Mouse (Mus musculus) lung, postnatal 0 days (tissue): Measurements from ENCODE around the gene Sema4g. TPM values are rescaled to one million over a fixed set of nuclear protein-coding genes. Genes with fewer than 3 reads are reported as not detected.

ENCODE experiments used
- ATAC-seq: fragments of 200-750 bp; cut with Nextera tagmentation; 2 replicates; pipeline ENCODE4 v1.8.0; 2017; ENCODE audit warnings: moderate library complexity
- DNase-seq: peaks from one replicate; pipeline ENCODE4 v3.0.0-alpha.2; 2016; ENCODE audit warnings: low spot score
- H3K27ac ChIP-seq: fragments of 300-500 bp; sonication (generic); 2 replicates; pipeline ENCODE4 v1.5.1; 2014; ENCODE audit warnings: antibody characterized with exemption, mild to moderate bottlenecking, low read length, mixed read lengths
- H3K27me3 ChIP-seq: fragments of 300-500 bp; sonication (generic); replicated peaks from 2 replicates; pipeline ENCODE4 v1.6.1; 2014; ENCODE audit warnings: low read length, mixed read lengths; ENCODE audit not compliant: insufficient read depth
- H3K36me3 ChIP-seq: fragments of 300-500 bp; sonication (generic); 2 replicates; pipeline ENCODE4 v1.6.1; 2014; ENCODE audit warnings: low read length, mixed read lengths; ENCODE audit not compliant: insufficient read depth
- H3K4me1 ChIP-seq: fragments of 300-500 bp; sonication (generic); 2 replicates; pipeline ENCODE4 v1.6.1; 2014; ENCODE audit warnings: antibody characterized with exemption, low read depth, low read length, mixed read lengths; ENCODE audit not compliant: insufficient read depth
- H3K4me2 ChIP-seq: fragments of 300-500 bp; sonication (generic); replicated peaks from 2 replicates; pipeline ENCODE4 v1.6.1; 2014; ENCODE audit warnings: low read depth, mild to moderate bottlenecking, low read length, moderate library complexity, mixed read lengths
- H3K4me3 ChIP-seq: fragments of 300-500 bp; sonication (generic); 2 replicates; pipeline ENCODE4 v1.5.1; 2014; ENCODE audit warnings: low read depth, low read length
- H3K9ac ChIP-seq: fragments of 300-500 bp; sonication (generic); replicated peaks from 2 replicates; pipeline ENCODE4 v1.6.1; 2014; ENCODE audit warnings: low read depth, mild to moderate bottlenecking
- H3K9me3 ChIP-seq: fragments of 300-500 bp; sonication (generic); 2 replicates; pipeline ENCODE4 v1.6.1; 2016; ENCODE audit warnings: low read length, mixed read lengths
- CTCF ChIP-seq: IDR thresholded peaks from 2 replicates; pipeline ENCODE4 v1.5.1; 2016; ENCODE audit warnings: antibody characterized with exemption, mild to moderate bottlenecking
- EP300 ChIP-seq: IDR thresholded peaks from 2 replicates; pipeline ENCODE4 v1.6.1; 2016; ENCODE audit warnings: antibody characterized with exemption, mild to moderate bottlenecking, control low read depth
- WGBS: fragments of 180-500 bp; shearing (Covaris S2); extraction: QIAGEN DNeasy Blood & Tissue Kit; methylation state at CpG from one replicate; pipeline ENCODE4 v1.1.7; 2014; 5-methylcytosine and 5-hydroxymethylcytosine counted together
- polyA plus RNA-seq: library from polyadenylated mRNA; unstranded; fragments of >200 nt; fragmentation: Nextera tagmentation; extraction: Ambion mirVana; gene quantifications from 2 replicates; pipeline ENCODE4 v1.2.1, GENCODE M21; 2015

Sema4g gene
- polyA plus RNA-seq, 1 experiment from 2014 or later: 0.47 TPM

DNA sequence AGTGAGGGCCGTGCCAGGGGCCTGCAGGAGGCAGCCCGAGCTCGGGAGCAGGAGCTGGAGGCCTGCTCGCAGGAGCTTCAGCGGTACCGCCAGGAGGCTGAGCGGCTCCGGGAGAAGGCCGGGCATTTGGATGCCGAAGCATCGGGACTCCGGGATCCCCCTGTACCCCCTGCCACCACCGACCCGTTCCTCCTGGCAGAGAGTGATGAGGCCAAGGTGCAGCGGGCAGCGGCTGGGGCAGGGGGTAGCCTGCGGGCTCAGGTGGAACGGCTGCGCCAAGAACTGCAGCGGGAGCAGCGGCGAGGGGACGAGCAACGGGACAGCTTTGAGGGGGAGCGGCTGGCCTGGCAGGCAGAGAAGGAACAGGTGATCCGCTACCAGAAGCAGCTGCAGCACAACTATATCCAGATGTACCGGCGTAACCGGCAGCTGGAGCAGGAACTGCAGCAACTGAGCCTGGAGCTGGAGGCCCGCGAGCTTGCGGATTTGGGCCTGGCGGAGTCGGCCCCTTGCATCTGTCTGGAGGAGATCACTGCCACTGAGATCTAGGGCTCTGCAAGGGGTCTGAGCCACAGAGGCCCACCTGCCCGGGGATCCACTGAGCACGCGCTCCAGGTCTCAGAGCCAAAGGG, 37.2 kb downstream of the Sema4g start:
- H3K4me3 ChIP-seq: no peak overlapping the region
- H3K27ac ChIP-seq: no peak overlapping the region
- ATAC-seq (no peak), DNase-seq (no peak)
- no peak for TF ChIP-seq CTCF
- no peak for TF ChIP-seq EP300
- no peak overlapping the region for H3K9ac ChIP-seq
- no peaks in the 10 kb centered on the region for H3K27me3 ChIP-seq
- peaks cover 2% of the 10 kb centered on the region for H3K4me1 ChIP-seq
- 88% methylated on average over 36 of the region's 37 CpGs for WGBS
- H3K36me3 ChIP-seq: peaks cover 10% of the 10 kb centered on the region
- H3K4me2 ChIP-seq: no peak overlapping the region
- no peaks in the 10 kb centered on the region for H3K9me3 ChIP-seq

DNA sequence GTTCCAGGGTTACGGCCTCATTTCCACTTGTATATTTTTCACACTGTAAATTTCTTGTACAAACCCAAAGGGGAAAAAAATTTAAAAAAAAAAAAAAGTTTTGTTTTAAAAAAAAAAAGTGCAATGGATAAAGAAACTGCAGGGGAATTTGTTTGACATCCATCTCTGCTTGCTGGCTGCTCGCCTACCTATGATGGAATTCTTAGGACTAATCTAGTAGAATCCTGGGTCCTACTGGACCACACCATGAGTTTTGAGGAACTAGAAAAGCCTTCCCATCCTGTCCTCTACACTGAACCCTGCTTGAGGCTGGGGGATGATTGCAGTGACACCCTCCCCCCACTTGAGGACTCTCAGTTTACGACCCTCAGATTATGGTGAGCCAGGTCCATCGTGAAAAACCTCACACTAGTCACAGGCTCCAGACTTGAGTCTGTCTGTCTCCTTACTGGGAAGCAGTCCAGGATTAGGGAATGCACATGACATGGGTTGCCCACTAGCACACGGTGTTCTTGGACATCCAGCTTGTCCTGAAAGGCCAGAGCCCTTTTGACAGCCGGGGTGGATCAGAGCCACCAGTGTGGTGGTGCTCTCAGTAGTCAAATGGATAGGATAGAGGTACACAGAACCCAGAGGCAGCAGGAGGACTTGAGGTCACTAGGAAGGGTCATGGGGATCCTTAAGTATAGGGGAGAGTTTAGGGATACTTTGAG, 38.2 kb downstream of the Sema4g start:
- ATAC-seq (no peak), DNase-seq (no peak)
- WGBS: 63% methylated on average over 6 of the region's 6 CpGs
- Histone ChIP-seq H3K36me3 (peaks cover 10% of the 10 kb centered on the region), H3K4me3 (no peak overlapping the region), H3K4me2 (no peak overlapping the region), H3K4me1 (no peaks in the 10 kb centered on the region; the same call in 1 of the 2 replicates), H3K27me3 (no peaks in the 10 kb centered on the region), H3K9ac (no peak overlapping the region), H3K9me3 (no peaks in the 10 kb centered on the region), H3K27ac (no peak overlapping the region)
- TF ChIP-seq CTCF (no peak), EP300 (no peak)

DNA sequence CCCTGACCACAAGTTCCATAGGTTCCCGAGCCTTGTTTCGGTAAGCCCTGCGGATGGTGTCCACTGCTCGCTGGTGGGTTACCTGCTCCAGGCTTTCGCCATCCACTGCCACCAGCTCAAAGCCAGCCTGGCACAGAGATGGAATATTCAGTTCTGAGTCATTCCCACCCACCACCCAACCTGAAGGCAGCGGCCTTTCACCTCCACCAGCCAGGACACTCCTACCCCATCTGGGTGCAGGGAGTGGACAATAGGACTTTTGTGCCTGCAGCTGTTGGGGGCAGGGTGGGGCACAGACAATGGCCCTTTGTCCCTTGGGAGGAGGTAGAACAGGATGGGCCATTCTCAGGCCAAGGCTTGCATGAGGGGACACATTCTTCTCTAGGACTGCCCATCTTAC, 38.9 kb downstream of the Sema4g start:
- Histone ChIP-seq H3K27ac (no peak overlapping the region), H3K36me3 (peaks cover 10% of the 10 kb centered on the region; the same call in 1 of the 2 replicates), H3K4me3 (no peak overlapping the region)

DNA sequence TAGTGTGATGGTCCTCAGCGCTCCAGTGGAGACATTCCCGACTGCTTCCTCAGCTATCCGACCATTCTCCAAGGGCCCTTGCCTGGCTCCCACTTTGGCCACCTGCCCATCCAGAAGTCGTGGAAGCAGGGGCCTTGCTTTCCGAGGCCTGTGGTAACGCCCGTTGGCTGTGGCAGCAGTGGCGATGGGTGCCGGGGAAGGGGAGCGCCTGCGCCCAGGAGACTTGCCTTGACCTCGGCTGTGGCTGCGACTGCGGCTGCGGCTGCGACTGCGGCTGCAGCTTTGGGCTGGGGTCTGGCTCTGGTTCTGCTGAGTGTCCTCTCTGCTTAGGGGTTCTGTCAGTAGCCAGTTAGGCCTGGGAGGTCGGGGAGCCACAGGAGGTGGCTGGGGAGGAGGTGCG, 39.8 kb downstream of the Sema4g start:
- H3K27me3 ChIP-seq: no peaks in the 10 kb centered on the region
- no peak overlapping the region for H3K4me3 ChIP-seq
- no peak overlapping the region for H3K9ac ChIP-seq
- no peaks in the 10 kb centered on the region; the same call in 1 of the 2 replicates for H3K4me1 ChIP-seq
- H3K27ac ChIP-seq: no peak overlapping the region
- 56% methylated on average over 17 of the region's 19 CpGs for WGBS
- H3K36me3 ChIP-seq: peaks cover 10% of the 10 kb centered on the region; the same call in 1 of the 2 replicates
- DNase-seq: no peak
- H3K4me2 ChIP-seq: no peak overlapping the region
- ATAC-seq: no peak
- no peak for TF ChIP-seq CTCF
- H3K9me3 ChIP-seq: no peaks in the 10 kb centered on the region

More for the DNA sequence above, 38.9 kb downstream of the Sema4g start:
- Histone ChIP-seq H3K4me1 (no peaks in the 10 kb centered on the region; the same call in 1 of the 2 replicates), H3K27me3 (no peaks in the 10 kb centered on the region), H3K4me2 (no peak overlapping the region), H3K9ac (no peak overlapping the region), H3K9me3 (no peaks in the 10 kb centered on the region)
- no peak for TF ChIP-seq CTCF
- no peak for TF ChIP-seq EP300
- no peak for DNase-seq
- ATAC-seq: no peak
- 76% methylated on average over 6 of the region's 6 CpGs for WGBS

DNA sequence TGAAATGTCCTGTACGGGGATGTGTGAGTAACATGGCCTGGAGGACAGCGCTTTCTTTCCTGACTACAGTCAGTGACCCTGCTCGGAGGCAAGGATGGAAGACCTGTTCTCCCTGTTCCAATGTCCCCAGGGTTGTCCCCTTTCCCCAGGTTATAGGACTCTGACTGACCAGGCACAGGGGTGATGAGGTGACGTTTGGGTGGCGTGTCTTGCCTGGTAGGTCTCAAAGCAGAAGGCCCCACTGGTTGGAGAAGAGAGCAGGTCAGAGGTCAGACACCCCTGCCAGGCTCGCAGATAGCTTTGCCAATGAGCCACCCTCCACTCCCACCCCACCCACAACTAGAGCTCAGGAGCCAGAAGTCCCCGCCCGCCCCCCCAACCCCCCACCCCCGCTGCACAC, 40.7 kb downstream of the Sema4g start:
- DNase-seq (no peak), ATAC-seq (no peak)
- Histone ChIP-seq H3K9me3 (no peaks in the 10 kb centered on the region), H3K4me3 (no peak overlapping the region), H3K4me2 (no peak overlapping the region), H3K27me3 (no peaks in the 10 kb centered on the region), H3K36me3 (0 out of 2 replicates have a peak, but pooled peaks cover 10% of the 10 kb centered on the region), H3K9ac (no peak overlapping the region), H3K4me1 (no peaks in the 10 kb centered on the region; the same call in 1 of the 2 replicates), H3K27ac (no peak overlapping the region)
- TF ChIP-seq EP300: no peak
- TF ChIP-seq CTCF: no peak
- 45% methylated on average over 9 of the region's 9 CpGs for WGBS

DNA sequence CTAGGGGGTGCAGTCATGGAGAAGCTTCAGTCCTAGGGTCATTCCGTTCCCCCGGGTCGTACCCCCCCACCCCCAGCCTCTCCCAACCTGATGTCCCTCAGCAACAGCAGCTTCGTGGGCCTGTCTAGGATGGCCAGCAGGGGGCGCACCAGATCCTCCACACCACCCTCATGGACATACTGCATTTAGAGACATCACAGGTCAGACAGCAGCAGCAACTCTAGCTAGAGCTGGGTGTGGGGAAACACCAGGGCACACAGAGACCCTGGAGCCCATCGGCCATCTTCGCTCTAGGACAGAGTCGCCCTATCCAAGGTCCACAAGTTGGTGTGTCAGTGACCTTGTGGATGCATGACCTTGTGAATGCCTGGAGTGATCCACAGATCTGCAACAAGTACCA, 41.2 kb downstream of the Sema4g start:
- H3K9ac ChIP-seq: no peak overlapping the region
- 32% methylated on average over 8 of the region's 8 CpGs for WGBS
- H3K9me3 ChIP-seq: no peaks in the 10 kb centered on the region
- no peak overlapping the region for H3K4me3 ChIP-seq
- no peak overlapping the region for H3K4me2 ChIP-seq
- DNase-seq (peak; percentile 64), ATAC-seq (peak; percentile 39)
- no peak overlapping the region for H3K27ac ChIP-seq
- no peaks in the 10 kb centered on the region; the same call in 1 of the 2 replicates for H3K4me1 ChIP-seq
- no peaks in the 10 kb centered on the region for H3K27me3 ChIP-seq
- TF ChIP-seq EP300 (no peak), CTCF (peak; percentile 90)
- H3K36me3 ChIP-seq: 0 out of 2 replicates have a peak, but pooled peaks cover 10% of the 10 kb centered on the region
